Mouse (Mus musculus) myocyte (in vitro differentiated cells): ENCODE results near the gene Tmem106a. TPM values are rescaled to one million over a fixed set of nuclear protein-coding genes. Genes with fewer than 3 reads are reported as not detected.
"Not testable (repeated sequence)": the region's sequence is repeated elsewhere in the genome, so short reads cannot be mapped to it uniquely, and the experiment has no call there.

ENCODE experiments used
- H3K27me3 ChIP-seq: one replicate; pipeline ENCODE4 v1.6.1; 2011; ENCODE audit not compliant: control insufficient read depth, insufficient read depth, insufficient read length
- H3K36me3 ChIP-seq: one replicate; pipeline ENCODE4 v1.6.1; 2011; ENCODE audit not compliant: control insufficient read depth, insufficient read depth
- H3K4me2 ChIP-seq: one replicate; pipeline ENCODE4 v1.6.1; 2011; ENCODE audit warnings: low read depth, control low read depth
- H3K4me3 ChIP-seq: one replicate; pipeline ENCODE4 v1.5.1; 2011; ENCODE audit warnings: mild to moderate bottlenecking, control low read depth, moderate library complexity
- H3K79me2 ChIP-seq: one replicate; pipeline ENCODE4 v1.6.1; 2011; ENCODE audit not compliant: control insufficient read depth, insufficient read depth
- H3ac ChIP-seq: one replicate; pipeline ENCODE4 v1.6.1; 2011; ENCODE audit not compliant: control insufficient read depth, insufficient read length
- CEBPB ChIP-seq: IDR thresholded peaks from 2 replicates; pipeline ENCODE4 v1.6.1; 2011; ENCODE audit warnings: mild to moderate bottlenecking, moderate library complexity; ENCODE audit not compliant: poor library complexity, insufficient read depth, severe bottlenecking
- E2F4 ChIP-seq: IDR thresholded peaks from one replicate; pipeline ENCODE4 v1.6.1; 2011; ENCODE audit warnings: mild to moderate bottlenecking, control low read depth, moderate library complexity; ENCODE audit not compliant: insufficient read depth
- MAX ChIP-seq: IDR thresholded peaks from one replicate; pipeline ENCODE4 v1.6.1; 2011; ENCODE audit warnings: low read depth, mild to moderate bottlenecking, control low read depth
- MYOD1 ChIP-seq, 3 experiments: IDR thresholded peaks; one replicate each; pipeline ENCODE4 v1.6.1; 2011; ENCODE audit warnings: control low read depth in 2 of 3, low read depth in 2 of 3, mild to moderate bottlenecking in 2 of 3, moderate library complexity in 1 of 3; ENCODE audit not compliant: insufficient read length in 2 of 3, control insufficient read depth in 1 of 3
- MYOG ChIP-seq, 3 experiments: IDR thresholded peaks; one replicate each; pipeline ENCODE4 v1.6.1; 2011; ENCODE audit warnings: control low read depth in 2 of 3, low read depth in 2 of 3, mild to moderate bottlenecking in 2 of 3; ENCODE audit not compliant: insufficient read length in 2 of 3, control insufficient read depth in 1 of 3, insufficient read depth in 1 of 3
- POLR2A ChIP-seq: IDR thresholded peaks from one replicate; pipeline ENCODE4 v1.6.1; 2011; ENCODE audit warnings: low read depth, mild to moderate bottlenecking, control low read depth, moderate library complexity; ENCODE audit not compliant: insufficient read length
- POLR2AphosphoS2 ChIP-seq: IDR thresholded peaks from one replicate; pipeline ENCODE4 v1.6.1; 2011; ENCODE audit warnings: low read depth, control low read depth; ENCODE audit not compliant: insufficient read length
- REST ChIP-seq: IDR thresholded peaks from one replicate; pipeline ENCODE4 v1.6.1; 2011; ENCODE audit warnings: mild to moderate bottlenecking, control low read depth, moderate library complexity; ENCODE audit not compliant: insufficient read depth, insufficient read length
- SRF ChIP-seq: IDR thresholded peaks from one replicate; pipeline ENCODE4 v1.6.1; 2011; ENCODE audit warnings: low read depth; ENCODE audit not compliant: control insufficient read depth, insufficient read length
- TCF12 ChIP-seq: IDR thresholded peaks from one replicate; pipeline ENCODE4 v1.6.1; 2011; ENCODE audit warnings: mild to moderate bottlenecking, control low read depth; ENCODE audit not compliant: poor library complexity, insufficient read depth, severe bottlenecking
- TCF3 ChIP-seq: IDR thresholded peaks from one replicate; pipeline ENCODE4 v1.6.1; 2011; ENCODE audit warnings: low read depth, control low read depth; ENCODE audit not compliant: insufficient read length
- USF1 ChIP-seq: IDR thresholded peaks from one replicate; pipeline ENCODE4 v1.6.1; 2011; ENCODE audit warnings: low read depth, mild to moderate bottlenecking, control low read depth, moderate library complexity
- polyA plus RNA-seq: library from polyadenylated mRNA; unstranded; fragments of >200 nt; fragmentation: generic; extraction: Trizol; gene quantifications from one replicate; pipeline ENCODE4 v1.2.1, GENCODE M21; 2012; ENCODE audit warnings: missing spikeins

Tmem106a gene
- polyA plus RNA-seq, 1 experiment: 1.8 TPM

- Histone ChIP-seq H3K79me2 (no peaks in the 10 kb centered on the region), H3K4me2 (no peak overlapping the region), H3K4me3 (no peak overlapping the region), H3K27me3 (no peaks in the 10 kb centered on the region), H3K36me3 (no peaks in the 10 kb centered on the region), H3ac (no peak overlapping the region)
- TF ChIP-seq E2F4: no peak
- no peak for TF ChIP-seq SRF
- TF ChIP-seq REST: no peak
- no peak for TF ChIP-seq TCF3
- no peak for TF ChIP-seq USF1
- TF ChIP-seq POLR2AphosphoS2: no peak
- no peak for TF ChIP-seq MAX
- no peak for TF ChIP-seq CEBPB
- TF ChIP-seq MYOG (IDR thresholded peaks at IDR 0.05; ENCODE audit: control insufficient read depth in 1 of 3, insufficient read depth in 1 of 3, insufficient read length in 2 of 3, low read depth in 2 of 3): no peak
- no peak for TF ChIP-seq POLR2A
- TF ChIP-seq MYOD1 (IDR thresholded peaks at IDR 0.05; ENCODE audit: control insufficient read depth in 1 of 3, insufficient read length in 2 of 3, low read depth in 2 of 3): no peak
- no peak for TF ChIP-seq TCF12
Measured at GRCm38 (mm10) chr11:101617849-101618248, 35.8 kb downstream of the Tmem106a start.

DNA sequence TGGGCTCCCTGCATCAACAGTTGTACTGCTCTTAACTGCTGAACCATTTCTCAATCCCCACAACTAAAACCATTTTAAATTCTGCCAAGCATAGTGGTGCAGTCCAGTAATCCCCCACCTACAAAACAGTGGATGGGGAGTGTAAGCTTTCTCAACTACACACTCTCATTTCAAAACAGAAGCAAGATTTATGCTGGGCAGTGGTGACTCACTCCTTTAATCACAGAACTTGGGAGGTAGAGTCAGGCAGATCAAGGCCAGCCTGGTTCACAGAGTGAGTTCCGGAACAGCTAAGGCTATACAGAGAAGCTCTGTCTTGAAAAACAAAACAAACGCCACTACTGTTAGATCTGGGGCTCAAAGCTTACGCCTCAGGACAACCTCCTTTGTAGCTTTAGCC lies 36.6 kb downstream of the Tmem106a start:
- Histone ChIP-seq H3K79me2 (no peaks in the 10 kb centered on the region), H3K4me2 (no peak overlapping the region), H3K36me3 (no peaks in the 10 kb centered on the region), H3ac (no peak overlapping the region), H3K27me3 (no peaks in the 10 kb centered on the region), H3K4me3 (no peak overlapping the region)
- TF ChIP-seq MYOD1 (IDR thresholded peaks at IDR 0.05; ENCODE audit: control insufficient read depth in 1 of 3, insufficient read length in 2 of 3, low read depth in 2 of 3) (no peak), POLR2AphosphoS2 (no peak), TCF3 (no peak), MYOG (IDR thresholded peaks at IDR 0.05; ENCODE audit: control insufficient read depth in 1 of 3, insufficient read depth in 1 of 3, insufficient read length in 2 of 3, low read depth in 2 of 3) (no peak), USF1 (no peak)

- not testable (repeated sequence) for H3K79me2 ChIP-seq, H3K4me2 ChIP-seq, H3K27me3 ChIP-seq, H3K4me3 ChIP-seq, H3ac ChIP-seq, H3K36me3 ChIP-seq
Measured at GRCm38 (mm10) chr11:101620022-101620655, 38.1 kb downstream of the Tmem106a start.

DNA sequence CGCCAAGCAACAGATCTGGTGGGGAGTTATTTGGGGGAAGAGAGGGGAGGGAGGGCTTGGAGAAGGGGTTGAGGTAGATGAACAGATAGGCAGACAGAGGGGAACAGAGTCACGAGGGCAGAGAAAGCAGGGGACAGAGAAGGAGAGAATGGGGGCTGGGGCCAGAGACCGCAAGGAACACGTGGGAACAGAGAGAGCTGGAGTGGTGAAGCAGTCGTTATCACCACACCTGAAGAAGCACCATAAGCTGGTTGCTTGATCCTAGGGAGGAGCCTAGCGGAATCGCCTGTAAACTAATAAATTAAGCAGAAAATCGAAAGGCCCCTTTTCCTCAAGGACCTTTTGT lies 44.6 kb downstream of the Tmem106a start:
- H3K36me3 ChIP-seq: no peaks in the 10 kb centered on the region
- H3ac ChIP-seq: no peak overlapping the region
- H3K4me2 ChIP-seq: peak overlapping the region; percentile 94
- TF ChIP-seq POLR2AphosphoS2: no peak
- no peak for TF ChIP-seq MYOG (IDR thresholded peaks at IDR 0.05; ENCODE audit: control insufficient read depth in 1 of 3, insufficient read depth in 1 of 3, insufficient read length in 2 of 3, low read depth in 2 of 3)
- no peak for TF ChIP-seq POLR2A
- no peak for TF ChIP-seq TCF12
- no peak for TF ChIP-seq CEBPB
- no peak for TF ChIP-seq USF1
- no peak for TF ChIP-seq TCF3
- no peak for TF ChIP-seq MAX
- TF ChIP-seq E2F4: no peak
- TF ChIP-seq SRF: no peak
- no peak for TF ChIP-seq MYOD1 (IDR thresholded peaks at IDR 0.05; ENCODE audit: control insufficient read depth in 1 of 3, insufficient read length in 2 of 3, low read depth in 2 of 3)
- no peak for TF ChIP-seq REST
- no peaks in the 10 kb centered on the region for H3K27me3 ChIP-seq
- peak overlapping the region; percentile 23 for H3K4me3 ChIP-seq
- no peaks in the 10 kb centered on the region for H3K79me2 ChIP-seq

GRCm38 (mm10) chr11:101626995-101627856 lies 45.2 kb downstream of the Tmem106a start, which contains the start of gene Rdm1:
Gene Rdm1, plus strand, starts transcription at chr11:101627195.
- Histone ChIP-seq H3K27me3 (no peaks in the 10 kb centered on the region), H3K4me3 (peak within 1 kb of the TSS; percentile 23), H3ac (no peak within 1 kb of the TSS), H3K79me2 (no peaks in the 10 kb centered on the region), H3K4me2 (peak within 1 kb of the TSS; percentile 94), H3K36me3 (no peaks in the 10 kb centered on the region)
- no peak for TF ChIP-seq MAX
- TF ChIP-seq POLR2A: peak; percentile 53
- TF ChIP-seq POLR2AphosphoS2: peak; percentile 49
